Mouse (Mus musculus): ENCODE data around the gene Rptor. TPM values are rescaled to one million over a fixed set of nuclear protein-coding genes. Genes with fewer than 3 reads are reported as not detected.

Rptor gene
- polyA plus RNA-seq, 3 experiments from 2014 or later = 10.3 to 15.9 (median 10.5) TPM

DNA sequence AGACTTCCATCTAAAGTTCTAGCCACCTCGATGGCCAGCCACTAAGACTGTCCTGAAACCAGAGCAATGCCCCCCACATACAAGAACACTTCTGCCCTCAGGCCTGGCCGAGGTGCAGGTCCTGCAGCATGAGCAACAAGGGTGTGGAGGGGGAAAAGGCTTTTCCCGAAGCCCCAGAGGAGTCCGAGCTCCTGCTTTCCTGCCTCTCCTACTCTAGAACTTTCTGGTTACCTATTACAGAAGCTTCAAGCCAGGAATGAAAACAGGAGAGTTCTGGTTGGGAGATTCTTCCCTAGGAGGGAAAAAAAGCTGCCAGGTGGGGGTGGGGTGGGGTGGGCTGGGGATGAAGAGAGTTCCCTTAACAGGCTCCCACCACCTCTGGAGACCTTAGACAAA lies 337.0 kb downstream of the Rptor start:
- ATAC-seq = no peak

DNA sequence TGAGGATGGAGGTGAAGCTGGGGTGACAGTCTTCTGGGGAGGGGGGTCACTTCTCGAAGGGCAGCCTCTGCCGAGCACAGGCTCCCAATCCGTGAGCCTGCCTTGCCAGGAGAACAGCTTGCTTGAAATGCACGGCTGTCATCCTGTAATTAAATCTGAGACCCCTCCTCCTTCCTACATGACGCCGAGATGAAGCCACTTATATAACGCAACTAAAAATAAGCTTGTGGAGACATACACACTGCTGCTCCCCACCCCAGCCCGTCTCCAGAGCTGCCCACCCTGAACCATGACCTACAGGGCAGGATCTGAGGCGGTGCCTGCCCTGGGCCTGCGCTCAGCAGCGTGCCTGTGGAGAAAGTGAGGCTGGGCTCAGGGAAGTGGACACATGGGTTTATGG lies 337.4 kb downstream of the Rptor start:
- no peak for ATAC-seq

DNA sequence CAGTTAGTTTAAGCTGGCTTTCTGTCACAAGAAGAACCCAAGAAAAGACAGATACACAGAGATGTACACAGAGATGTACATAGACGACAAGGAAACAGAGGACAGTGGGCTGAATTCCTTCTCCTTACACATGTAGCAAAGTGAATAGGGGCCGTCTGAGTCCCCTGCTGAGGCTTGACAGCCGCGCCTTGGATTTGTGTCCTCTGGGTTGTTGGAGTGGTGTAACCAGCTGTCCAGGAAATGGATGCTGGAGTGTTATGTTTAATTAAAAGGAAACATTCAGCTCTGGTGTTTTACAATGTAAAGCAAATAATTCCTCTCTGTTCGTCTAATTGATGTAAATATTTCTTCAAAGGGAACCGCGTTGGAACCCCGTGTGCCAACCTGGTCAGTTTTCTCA lies 339.1 kb downstream of the Rptor start:
- ATAC-seq = no peak

DNA sequence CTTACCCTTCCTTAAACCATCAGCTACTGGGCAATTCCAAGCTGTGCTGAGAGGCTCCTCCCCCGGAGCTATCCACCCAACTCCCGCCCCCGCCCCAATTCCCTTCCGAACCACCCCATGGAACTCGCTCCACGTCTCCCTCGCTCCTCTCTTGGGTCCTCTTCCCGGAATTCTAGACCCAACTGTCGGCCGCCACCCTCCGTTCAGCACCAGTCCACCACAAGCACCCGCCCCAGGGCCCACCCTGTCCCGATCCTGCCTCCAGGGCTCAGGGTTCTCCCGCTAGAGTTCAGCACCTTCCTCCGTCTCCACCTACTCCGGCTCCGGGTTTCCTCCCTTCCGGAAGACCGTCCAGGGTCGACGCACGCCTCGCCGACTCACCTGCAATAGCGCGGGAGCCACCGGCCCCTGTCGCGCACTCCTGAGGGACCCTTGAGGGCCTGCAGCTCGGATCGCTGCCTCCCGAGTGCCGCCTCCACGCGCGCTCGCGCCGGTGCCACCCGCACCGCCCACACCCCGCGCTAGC lies 339.6 kb downstream of the Rptor start:
- peak; percentile 9 for ATAC-seq

DNA sequence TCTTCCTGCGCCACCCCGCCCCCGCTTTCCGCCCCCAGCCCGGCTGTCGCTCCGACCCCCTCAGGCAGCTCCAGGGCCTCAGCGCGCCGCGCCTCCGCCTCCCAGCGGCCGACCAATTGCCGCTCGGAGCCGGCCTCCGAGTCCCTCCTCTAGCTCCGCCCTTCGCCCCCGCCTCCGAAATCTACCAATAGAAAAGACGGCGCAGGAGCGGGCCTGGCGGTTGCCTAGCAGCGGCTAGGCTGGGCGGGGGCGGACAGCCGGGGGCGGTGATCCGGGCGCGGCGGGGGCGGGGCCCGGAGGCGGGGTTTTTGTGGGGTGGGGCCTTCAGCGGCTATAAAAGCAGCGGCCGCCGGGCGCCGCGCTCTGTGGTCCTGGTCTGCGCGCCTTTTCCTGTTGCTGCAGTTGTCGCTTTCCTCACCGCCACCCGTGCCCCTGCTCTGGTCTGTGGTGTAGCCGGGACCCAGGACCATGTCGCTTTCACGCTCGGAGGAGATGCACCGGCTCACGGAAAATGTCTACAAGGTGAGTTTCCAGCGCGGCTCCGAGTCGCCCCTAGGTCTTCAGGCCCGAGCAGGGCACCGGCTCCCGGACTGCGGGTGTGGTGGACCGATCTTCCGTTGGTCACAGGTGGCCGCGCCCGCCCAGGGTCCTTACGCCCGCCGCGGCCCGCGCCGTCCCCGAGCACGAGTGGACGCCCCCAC lies 340.2 kb downstream of the Rptor start, which contains the start of gene Baiap2:
TSS of gene Baiap2 (plus strand) at position 37 of the 701 bp plus-strand sequence.
- ATAC-seq = peak; percentile 93

DNA sequence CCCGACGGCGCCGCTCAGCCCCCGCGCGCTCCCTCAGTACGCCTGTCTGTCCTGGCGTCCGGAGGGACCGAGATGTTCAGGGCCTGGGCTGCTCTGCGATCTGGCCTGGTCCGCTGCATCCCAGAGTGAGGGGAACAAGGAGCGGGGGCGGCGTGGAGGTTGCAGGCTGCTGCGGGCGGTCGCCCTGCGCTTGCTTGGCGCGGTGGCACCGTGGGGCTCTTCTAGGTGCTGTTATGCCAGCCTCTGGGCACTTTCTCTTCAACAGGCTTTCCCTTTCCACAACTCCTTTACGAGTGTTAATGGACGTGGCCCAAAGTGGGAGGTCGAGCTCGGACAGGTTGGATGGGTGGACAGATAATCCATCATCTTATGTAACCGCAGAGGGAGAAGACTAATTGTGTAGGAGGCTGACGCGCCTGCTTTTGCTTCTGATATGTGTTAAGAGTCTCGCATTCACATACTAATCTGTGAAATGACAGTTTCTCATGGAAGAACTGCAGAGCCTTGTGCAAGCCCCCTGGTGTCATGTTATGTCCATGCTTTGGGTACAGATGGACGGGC lies 340.8 kb downstream of the Rptor start:
- peak; percentile 12 for ATAC-seq

DNA sequence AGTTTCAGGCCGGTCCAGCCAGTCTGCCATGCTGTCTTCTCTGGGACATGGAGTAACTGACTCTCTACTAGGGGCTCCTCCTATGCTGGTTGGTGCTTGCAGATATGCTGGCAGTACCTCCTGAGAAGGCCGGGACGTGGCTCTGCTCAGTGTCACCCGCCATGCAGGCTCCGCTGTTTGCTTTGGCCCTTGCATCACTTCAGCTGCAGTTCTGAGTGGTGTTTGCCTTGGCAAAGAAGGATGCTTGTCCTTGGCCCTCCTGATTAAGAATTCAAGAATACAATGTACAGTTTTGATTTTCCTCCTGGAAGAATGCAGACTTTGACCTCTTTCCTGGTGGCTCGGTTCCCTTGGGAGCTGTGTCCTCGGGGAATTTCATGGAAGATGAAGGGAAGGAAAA lies 342.6 kb downstream of the Rptor start:
- no peak for ATAC-seq

DNA sequence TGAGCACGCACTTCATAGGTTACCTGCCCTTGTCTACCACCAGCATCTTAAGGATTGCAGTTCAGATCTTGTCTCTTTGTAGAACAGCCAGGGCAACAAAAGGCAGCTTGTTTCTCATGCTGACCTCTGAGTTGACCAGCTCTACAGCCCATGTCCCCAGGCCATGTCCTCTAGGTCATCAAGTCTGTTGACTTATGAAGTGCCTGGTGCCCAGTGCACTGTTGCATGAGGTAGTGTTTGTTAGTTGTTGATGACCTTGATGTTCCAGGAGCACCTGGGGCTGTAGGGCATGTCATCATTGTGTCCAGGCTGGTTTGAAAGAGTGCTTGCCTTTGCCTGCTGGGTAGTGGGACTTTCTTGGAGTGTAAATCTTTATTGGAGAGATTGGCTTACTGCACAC lies 344.7 kb downstream of the Rptor start:
- no peak for ATAC-seq

DNA sequence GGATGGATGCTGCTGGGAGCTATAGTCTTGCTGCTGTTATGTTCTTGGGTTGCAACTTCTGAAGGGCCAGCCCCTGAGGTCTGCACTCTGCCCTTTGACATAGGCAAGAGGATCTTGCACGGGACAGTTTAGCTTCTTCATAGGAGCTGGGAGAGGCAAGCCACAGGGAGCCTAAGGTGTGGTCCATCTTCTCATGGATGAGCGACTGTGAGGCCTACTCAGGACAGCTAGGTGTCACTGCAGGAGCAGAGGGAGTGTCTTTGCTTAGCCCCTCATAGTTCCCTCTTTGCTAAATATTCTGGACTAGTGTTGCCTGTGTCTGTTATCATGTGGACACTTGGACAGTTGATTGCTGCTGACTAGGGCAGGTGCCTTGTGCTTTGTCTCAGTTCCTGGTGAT lies 345.2 kb downstream of the Rptor start:
- ATAC-seq = no peak

DNA sequence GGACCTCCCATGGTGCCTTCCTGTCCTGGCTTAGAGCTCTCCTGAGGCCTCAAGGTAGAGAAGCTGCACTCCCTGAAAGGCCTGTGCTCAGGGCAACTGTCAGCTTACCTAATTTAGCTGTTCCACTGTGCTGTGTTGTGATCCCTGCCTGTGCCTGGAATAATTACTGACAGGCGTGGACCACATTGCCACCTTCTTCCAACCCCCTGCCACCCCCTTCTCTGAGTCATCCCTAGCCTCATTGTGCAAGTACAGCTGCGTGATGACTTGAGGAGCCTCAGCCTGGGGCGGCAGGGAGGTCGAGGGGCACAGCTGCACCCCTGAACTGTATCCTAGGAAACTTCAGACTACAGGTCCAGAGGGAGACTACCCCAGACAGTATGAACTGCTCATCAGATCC lies 345.6 kb downstream of the Rptor start:
- ATAC-seq = no peak

DNA sequence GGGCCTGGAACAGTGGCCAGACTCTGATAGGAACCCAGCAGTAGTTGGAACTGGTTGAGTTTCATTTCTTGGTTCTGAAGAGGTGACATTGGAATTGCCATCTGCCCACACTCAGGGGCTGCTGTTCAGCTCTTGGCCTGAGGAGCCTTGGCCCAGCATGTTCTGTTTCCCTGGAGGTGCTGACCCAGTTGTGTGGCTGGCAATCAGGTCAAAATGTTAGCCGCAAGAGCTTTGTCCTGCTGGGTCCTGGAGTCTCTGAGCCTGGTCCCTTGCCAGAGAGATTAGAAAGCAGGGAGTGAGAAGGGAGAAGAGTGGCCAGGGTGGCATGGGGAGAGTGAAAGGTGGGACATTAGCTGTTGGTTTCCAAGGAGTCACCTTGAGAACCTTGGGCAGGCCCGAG lies 346.1 kb downstream of the Rptor start:
- ATAC-seq = no peak

Other genes with a start within 250 kb of the Rptor start
- 10 to 100 TPM in 2 of 3 experiments, 1 to 10 TPM in 1; 7.9 to 16.6 (median 11.9) TPM for gene Sgsh, start 247.4 kb upstream of the Rptor start, polyA plus RNA-seq (2017; shearing (Covaris generic))
- 10 to 100 TPM; 13.3 to 31.3 (median 23.4) TPM for gene Slc26a11, start 247.3 kb upstream of the Rptor start, polyA plus RNA-seq (2017; shearing (Covaris generic))
- gene Rnf213, start 209.8 kb upstream of the Rptor start, polyA plus RNA-seq (2017; shearing (Covaris generic)) = 10 to 100 TPM; 33.9 to 48.2 (median 43.3) TPM
- 10 to 100 TPM in 2 of 3 experiments, 1 to 10 TPM in 1; 9.9 to 12.5 (median 12.1) TPM for gene Endov, start 111.6 kb upstream of the Rptor start, polyA plus RNA-seq (2017; shearing (Covaris generic))
- not detected for gene Nptx1, start 55.2 kb upstream of the Rptor start, polyA plus RNA-seq (2017; shearing (Covaris generic))

All from inflammation-experienced regulatory T-cells, adult 6 months (primary cell).